Mouse (Mus musculus) kidney, postnatal 0 days (tissue): ENCODE results near the gene Rpl28. TPM values are rescaled to one million over a fixed set of nuclear protein-coding genes. Genes with fewer than 3 reads are reported as not detected.
"Not testable (repeated sequence)": the region's sequence is repeated elsewhere in the genome, so short reads cannot be mapped to it uniquely, and the experiment has no call there.

Experiments used
- ATAC-seq: fragments of 200-750 bp; cut with Nextera tagmentation; replicated peaks from 2 replicates; pipeline ENCODE4 v1.8.0; 2017; ENCODE audit warnings: low read depth, moderate number of reproducible peaks, moderate TSS enrichment, moderate library complexity; ENCODE audit not compliant: low FRiP score
- DNase-seq: peaks from one replicate; pipeline ENCODE4 v3.0.0-alpha.2; 2016; ENCODE audit warnings: low spot score
- H3K27ac ChIP-seq: fragments of 300-500 bp; sonication (generic); 2 replicates; pipeline ENCODE4 v1.5.1; 2014; ENCODE audit warnings: mild to moderate bottlenecking
- H3K27me3 ChIP-seq: fragments of 300-500 bp; sonication (generic); 2 replicates; pipeline ENCODE4 v1.6.1; 2014; ENCODE audit warnings: low read length, mixed read lengths; ENCODE audit not compliant: insufficient read depth
- H3K36me3 ChIP-seq: fragments of 300-500 bp; sonication (generic); 2 replicates; pipeline ENCODE4 v1.6.1; 2014; ENCODE audit warnings: low read length, mixed read lengths; ENCODE audit not compliant: insufficient read depth
- H3K4me1 ChIP-seq: fragments of 300-500 bp; sonication (generic); replicated peaks from 2 replicates; pipeline ENCODE4 v1.6.1; 2014; ENCODE audit warnings: antibody characterized with exemption, low read length, mixed read lengths; ENCODE audit not compliant: insufficient read depth
- H3K4me2 ChIP-seq: fragments of 300-500 bp; sonication (generic); 2 replicates; pipeline ENCODE4 v1.6.1; 2014; ENCODE audit warnings: mild to moderate bottlenecking, low read length, moderate library complexity, mixed read lengths
- H3K4me3 ChIP-seq: fragments of 300-500 bp; sonication (generic); replicated peaks from 2 replicates; pipeline ENCODE4 v1.5.1; 2014; ENCODE audit warnings: low read depth, low read length
- H3K9ac ChIP-seq: fragments of 300-500 bp; sonication (generic); 2 replicates; pipeline ENCODE4 v1.6.1; 2014; ENCODE audit warnings: low read depth, low read length
- H3K9me3 ChIP-seq: fragments of 300-500 bp; sonication (generic); replicated peaks from 2 replicates; pipeline ENCODE4 v1.6.1; 2016; ENCODE audit warnings: low read length, inconsistent platforms, mixed read lengths
- CTCF ChIP-seq: IDR thresholded peaks from 2 replicates; pipeline ENCODE4 v1.5.1; 2016; ENCODE audit warnings: antibody characterized with exemption, low read depth, mild to moderate bottlenecking, moderate library complexity
- WGBS: fragments of 180-500 bp; shearing (Covaris S2); extraction: QIAGEN DNeasy Blood & Tissue Kit; methylation state at CpG from one replicate; pipeline ENCODE4 v1.1.7; 2014; 5-methylcytosine and 5-hydroxymethylcytosine counted together
- polyA plus RNA-seq: library from polyadenylated mRNA; unstranded; fragments of >200 nt; fragmentation: Nextera tagmentation; extraction: Ambion mirVana; gene quantifications from 2 replicates; pipeline ENCODE4 v1.2.1, GENCODE M21; 2015

Rpl28 gene
- polyA plus RNA-seq, 1 experiment from 2014 or later, result 480 TPM

DNA sequence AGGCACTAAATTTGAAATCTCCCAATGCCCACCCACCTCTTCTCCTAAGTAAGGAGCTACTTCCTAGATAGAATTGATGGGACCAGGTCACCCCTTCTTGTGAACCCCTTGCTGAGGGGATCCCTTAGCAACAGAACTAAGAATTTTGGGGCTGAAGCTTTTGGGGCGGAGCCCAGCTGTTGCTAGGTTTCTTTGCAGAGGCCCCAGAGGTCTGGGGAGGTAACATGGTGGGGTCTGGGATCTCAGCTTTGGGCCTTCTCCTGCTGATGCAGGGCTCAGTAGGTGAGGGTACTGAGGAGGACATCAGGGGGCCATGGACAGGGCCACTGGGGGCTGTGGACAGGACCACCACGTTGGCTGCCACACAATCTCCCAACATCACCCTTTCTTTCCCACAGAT lies 9.9 kb upstream of the Rpl28 start, which contains the start of the genes Il11 and Tmem190:
Gene Il11, minus strand, starts transcription at position 101 of the 400 bp plus-strand sequence.
Gene Tmem190, plus strand, starts transcription at position 179 of the 400 bp plus-strand sequence.
- no peak within 1 kb of the TSS for H3K27ac ChIP-seq
- TF ChIP-seq CTCF, result no peak
- no peak for ATAC-seq
- no peaks in the 10 kb centered on the region for H3K36me3 ChIP-seq
- H3K9me3 ChIP-seq, result no peaks in the 10 kb centered on the region
- H3K9ac ChIP-seq, result no peak within 1 kb of the TSS
- no peaks in the 10 kb centered on the region; the same call in 1 of the 2 replicates for H3K4me1 ChIP-seq
- 0 out of 2 replicates have a peak, but pooled peaks cover 2% of the 10 kb centered on the region for H3K27me3 ChIP-seq
- no peak within 1 kb of the TSS for H3K4me3 ChIP-seq
- WGBS, result 80% methylated on average over 2 of the region's 2 CpGs
- no peak for DNase-seq
- no peak within 1 kb of the TSS for H3K4me2 ChIP-seq

DNA sequence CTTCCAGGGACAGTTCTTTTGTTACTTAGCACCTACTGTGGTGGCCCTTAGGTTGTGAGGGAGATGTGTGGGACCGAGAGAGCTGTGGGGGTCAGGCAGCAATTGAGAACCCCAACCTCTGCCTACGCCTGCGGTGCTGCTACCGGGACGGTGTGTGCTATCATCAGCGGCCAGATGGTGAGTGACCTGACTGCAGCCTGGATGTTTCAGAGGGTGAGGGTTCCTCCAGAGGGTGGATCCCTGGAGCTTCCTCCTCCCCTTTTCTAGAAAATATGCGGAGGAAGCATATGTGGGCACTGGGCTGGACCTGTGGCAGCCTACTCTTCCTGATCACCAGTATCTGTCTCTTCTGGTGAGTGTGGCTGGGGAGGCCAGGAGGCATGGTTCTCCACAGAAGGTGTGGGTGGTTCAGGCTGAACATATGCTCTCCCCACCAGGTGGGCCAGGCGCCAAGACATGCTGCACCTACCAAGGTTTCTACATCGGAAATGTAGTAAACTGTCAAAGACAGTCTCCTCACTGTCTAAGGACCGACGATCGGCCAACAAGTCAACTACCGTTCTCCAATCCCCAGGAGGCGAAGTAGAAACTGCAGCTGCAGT lies 8.9 kb upstream of the Rpl28 start:
- WGBS, result 79% methylated on average over 14 of the region's 14 CpGs
- no peak for ATAC-seq

DNA sequence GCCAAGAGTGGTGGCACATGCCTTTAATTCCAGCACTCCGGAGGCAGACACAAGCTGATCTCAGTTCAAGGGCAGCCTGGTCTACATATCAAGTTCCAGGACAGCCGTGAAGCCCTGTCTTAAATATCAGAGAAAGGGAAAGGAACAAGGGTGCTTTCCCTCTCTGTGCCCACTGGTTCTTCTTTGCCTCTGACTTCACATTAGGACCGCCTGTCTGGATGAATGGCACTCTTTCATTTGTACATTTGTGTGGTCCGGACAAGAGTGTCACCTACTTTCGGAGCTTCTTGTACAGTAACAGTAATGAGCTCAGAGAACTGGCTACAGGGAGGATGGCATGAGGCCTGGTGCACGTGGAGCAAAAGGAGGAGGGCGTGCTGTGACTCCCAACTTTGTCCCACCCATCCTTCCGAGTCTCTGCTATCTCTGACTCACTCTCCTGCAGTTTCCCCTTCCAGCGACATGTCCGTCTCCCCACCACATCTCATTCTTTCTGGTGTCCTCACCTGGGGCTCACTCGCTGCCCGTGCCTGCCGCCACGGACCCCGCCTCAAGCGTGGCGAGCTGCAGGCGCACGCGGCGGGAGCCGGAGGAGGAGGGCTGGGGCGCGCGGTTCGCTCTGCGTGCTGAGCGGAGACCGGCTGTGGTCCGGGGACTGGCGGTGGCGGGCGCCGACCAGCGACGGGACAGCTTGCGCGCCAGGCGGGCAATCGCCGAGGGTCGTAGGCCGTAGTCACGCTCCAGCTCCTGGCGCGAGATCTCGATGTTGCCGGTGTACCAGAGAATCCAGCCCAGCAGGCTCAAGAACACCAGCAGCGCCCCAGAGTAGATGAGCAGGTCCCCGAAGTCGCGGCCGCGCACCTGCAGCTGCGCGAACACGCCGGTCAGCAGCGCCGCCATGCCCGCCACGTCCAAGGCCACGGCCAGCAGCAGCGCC lies 3.9 kb upstream of the Rpl28 start:
- WGBS, result 2% methylated on average over 64 of the region's 64 CpGs
- peaks cover 2% of the 10 kb centered on the region; the same call in 1 of the 2 replicates for H3K4me1 ChIP-seq
- H3K4me2 ChIP-seq, result peak overlapping the region; percentile 94
- H3K9me3 ChIP-seq, result no peaks in the 10 kb centered on the region
- H3K27ac ChIP-seq, result peak overlapping the region; percentile 87
- peak overlapping the region; percentile 81 for H3K9ac ChIP-seq
- DNase-seq (peak; percentile 74), ATAC-seq (peak; percentile 60)
- no peaks in the 10 kb centered on the region for H3K27me3 ChIP-seq
- peak overlapping the region; percentile 57 for H3K4me3 ChIP-seq
- H3K36me3 ChIP-seq, result peaks cover 2% of the 10 kb centered on the region; the same call in 1 of the 2 replicates
- peak; percentile 44; the same call in 1 of the 2 replicates for TF ChIP-seq CTCF

More for the DNA sequence above, 8.9 kb upstream of the Rpl28 start:
- no peak for TF ChIP-seq CTCF
- Histone ChIP-seq H3K4me3 (no peak overlapping the region), H3K9ac (no peak overlapping the region), H3K27me3 (no peaks in the 10 kb centered on the region), H3K36me3 (no peaks in the 10 kb centered on the region), H3K4me2 (no peak overlapping the region), H3K9me3 (no peaks in the 10 kb centered on the region), H3K4me1 (no peaks in the 10 kb centered on the region; the same call in 1 of the 2 replicates), H3K27ac (no peak overlapping the region)
- no peak for DNase-seq

DNA sequence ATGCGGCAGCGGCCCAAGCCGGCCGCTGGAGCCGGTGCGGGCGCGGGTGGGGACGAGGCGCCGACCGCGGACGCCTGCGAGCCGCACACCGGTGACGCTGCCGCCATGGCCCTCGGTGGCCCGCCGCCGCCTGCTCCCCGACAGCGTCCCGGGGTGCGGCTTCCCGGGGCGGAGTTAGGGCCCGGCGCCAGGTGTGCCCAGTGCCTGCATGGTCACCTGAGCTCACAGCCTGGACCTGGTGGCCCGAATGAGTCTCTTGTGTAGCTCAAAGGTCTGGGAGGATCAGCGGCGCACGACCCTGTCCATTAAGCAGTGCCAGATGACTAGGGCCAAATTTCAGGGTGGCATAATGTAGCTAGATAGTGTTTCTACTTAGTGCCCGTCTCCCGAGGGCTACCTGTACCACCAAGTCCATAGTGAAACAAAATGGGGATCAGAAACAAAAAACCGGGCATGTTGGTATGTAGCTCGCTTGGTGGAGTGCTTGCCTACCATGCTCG lies 3.2 kb upstream of the Rpl28 start, which contains the start of gene Tmem238:
Gene Tmem238, minus strand, starts transcription at position 221 of the 500 bp plus-strand sequence.
- Histone ChIP-seq H3K27me3 (no peaks in the 10 kb centered on the region), H3K4me1 (peaks cover 8% of the 10 kb centered on the region; the same call in 1 of the 2 replicates), H3K4me2 (peak within 1 kb of the TSS; percentile 94), H3K36me3 (peaks cover 9% of the 10 kb centered on the region), H3K4me3 (peak within 1 kb of the TSS; percentile 57), H3K9me3 (no peaks in the 10 kb centered on the region), H3K9ac (peak within 1 kb of the TSS; percentile 81), H3K27ac (peak within 1 kb of the TSS; percentile 87)
- DNase-seq (peak; percentile 37), ATAC-seq (peak; percentile 43)
- 6% methylated on average over 40 of the region's 40 CpGs for WGBS
- TF ChIP-seq CTCF, result no peak

DNA sequence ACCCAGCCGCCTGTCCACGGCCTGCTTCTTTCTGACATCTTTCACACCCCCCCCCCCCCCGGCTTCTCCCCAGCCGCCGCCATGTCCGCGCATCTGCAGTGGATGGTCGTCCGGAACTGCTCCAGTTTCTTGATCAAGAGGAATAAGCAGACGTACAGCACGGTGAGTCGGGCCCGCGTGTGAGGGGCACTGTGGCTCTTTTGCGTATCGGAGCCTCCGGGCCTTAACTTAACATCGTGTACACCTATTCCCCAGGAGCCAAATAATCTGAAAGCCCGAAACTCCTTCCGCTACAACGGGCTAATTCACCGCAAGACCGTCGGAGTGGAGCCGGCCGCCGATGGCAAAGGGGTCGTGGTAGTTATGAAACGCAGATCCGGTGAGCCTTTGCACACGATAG lies 574 bp downstream of the Rpl28 start:
- H3K27ac ChIP-seq, result peak overlapping the region; percentile 94
- ATAC-seq, H3K9me3 ChIP-seq, H3K4me1 ChIP-seq, DNase-seq, H3K27me3 ChIP-seq: not testable (repeated sequence)
- H3K36me3 ChIP-seq, result peaks cover 26% of the 10 kb centered on the region
- peak overlapping the region; percentile 95 for H3K9ac ChIP-seq
- WGBS, result under 1% methylated on average over 28 of the region's 31 CpGs
- H3K4me2 ChIP-seq, result peak overlapping the region; percentile 82
- H3K4me3 ChIP-seq, result peak overlapping the region; percentile 81

DNA sequence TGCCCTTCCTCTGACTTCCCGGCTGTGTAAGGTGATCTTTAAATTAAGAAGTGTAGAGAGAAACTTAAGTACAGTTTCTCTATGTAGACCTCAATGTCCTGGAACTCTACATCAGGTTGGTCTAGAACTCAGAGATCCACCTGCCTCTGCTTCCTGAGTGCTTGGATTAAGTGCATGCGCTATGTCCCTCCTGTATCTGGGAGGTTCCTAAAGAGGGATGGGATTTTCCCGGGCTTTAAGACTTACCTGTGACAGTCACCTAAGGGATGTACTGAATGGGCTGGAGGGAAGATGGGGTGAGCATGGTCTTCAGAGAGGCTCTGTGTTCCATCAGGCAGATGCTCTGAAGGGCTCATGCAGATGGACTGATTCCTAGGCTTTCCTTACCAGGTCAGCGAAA lies 1.0 kb downstream of the Rpl28 start:
- WGBS, result 43% methylated on average over 4 of the region's 4 CpGs
- TF ChIP-seq CTCF, result no peak
- no peaks in the 10 kb centered on the region for H3K9me3 ChIP-seq
- peaks cover 26% of the 10 kb centered on the region for H3K36me3 ChIP-seq
- no peaks in the 10 kb centered on the region for H3K27me3 ChIP-seq
- peak overlapping the region; percentile 82 for H3K4me2 ChIP-seq
- no peak for ATAC-seq
- peak overlapping the region; percentile 95 for H3K9ac ChIP-seq
- no peak for DNase-seq
- H3K4me3 ChIP-seq, result peak overlapping the region; percentile 81
- H3K4me1 ChIP-seq, result peaks cover 8% of the 10 kb centered on the region; the same call in 1 of the 2 replicates
- peak overlapping the region; percentile 94; the same call in 1 of the 2 replicates for H3K27ac ChIP-seq
